Mouse (Mus musculus) layer of hippocampus, adult 9-10 months (tissue): ENCODE measurements at regions not wholly inside any gene's neighbourhood (a gene's known extent, or its start where the extent isn't known, plus 50 kb on each side); places are given as distances from the start of the nearest gene placed in this dataset.

Experiments used
- DNase-seq: peaks from one replicate; pipeline ENCODE4 v3.0.0; 2022; ENCODE audit warnings: low spot score

DNA sequence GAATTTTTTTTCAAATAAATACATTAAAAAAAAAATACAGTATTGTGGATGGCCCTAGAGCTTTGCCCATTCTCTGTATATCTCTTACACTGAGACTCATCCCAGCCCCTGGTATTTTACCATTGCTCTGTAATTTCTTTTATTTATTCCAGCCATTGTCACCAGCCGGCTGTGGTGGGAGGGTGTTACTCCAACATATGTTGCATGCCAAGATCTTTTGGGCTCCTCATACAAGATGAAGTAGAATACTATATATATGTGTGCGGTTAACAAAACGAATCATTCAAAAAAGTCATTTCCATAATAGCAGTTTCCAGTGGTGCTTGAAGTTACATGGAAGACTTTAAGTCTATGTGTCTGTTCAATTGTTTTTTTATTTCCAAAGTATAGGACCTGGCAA lies 268.0 kb upstream of the Npvf start:
- DNase-seq: no peak

DNA sequence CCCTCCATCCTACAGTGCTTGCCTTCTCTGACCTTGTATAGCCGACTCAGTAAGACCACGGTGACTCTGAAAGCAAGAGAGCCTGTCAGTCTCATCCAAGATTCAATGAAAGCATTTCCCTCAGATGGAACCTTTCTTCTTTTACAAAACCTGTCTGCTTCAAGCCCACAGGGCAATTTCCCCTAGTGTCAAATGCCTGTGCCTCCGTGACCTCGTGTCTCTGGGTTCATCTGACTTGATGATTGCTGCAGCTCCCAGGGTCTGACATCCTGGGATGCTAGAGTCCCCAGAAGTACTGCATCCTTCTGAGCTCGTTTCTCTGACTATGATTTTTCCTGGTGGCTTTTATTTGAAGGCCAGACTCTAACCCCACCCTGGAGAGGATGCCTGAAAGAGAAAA lies 270.3 kb upstream of the Npvf start:
- DNase-seq: no peak

DNA sequence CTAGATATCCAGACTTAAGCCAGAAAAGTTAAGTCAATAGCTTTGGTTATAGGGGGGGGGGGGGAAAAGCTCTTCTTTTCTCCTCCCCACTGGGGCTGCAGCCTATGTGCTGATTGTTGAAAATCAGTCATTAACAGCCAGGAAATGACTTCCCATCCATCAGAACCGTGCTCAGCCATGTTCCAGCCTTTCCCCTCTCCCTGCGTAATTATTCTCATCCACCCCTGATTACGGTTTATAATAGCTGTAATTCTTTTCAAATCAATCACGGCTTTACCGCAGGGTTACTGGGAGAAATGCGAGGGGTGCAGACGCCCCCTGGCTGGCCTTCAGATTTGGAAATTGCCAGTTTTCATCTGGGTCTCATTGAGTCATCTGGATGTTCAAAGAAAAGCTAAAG lies 270.8 kb upstream of the Npvf start:
- no peak for DNase-seq

DNA sequence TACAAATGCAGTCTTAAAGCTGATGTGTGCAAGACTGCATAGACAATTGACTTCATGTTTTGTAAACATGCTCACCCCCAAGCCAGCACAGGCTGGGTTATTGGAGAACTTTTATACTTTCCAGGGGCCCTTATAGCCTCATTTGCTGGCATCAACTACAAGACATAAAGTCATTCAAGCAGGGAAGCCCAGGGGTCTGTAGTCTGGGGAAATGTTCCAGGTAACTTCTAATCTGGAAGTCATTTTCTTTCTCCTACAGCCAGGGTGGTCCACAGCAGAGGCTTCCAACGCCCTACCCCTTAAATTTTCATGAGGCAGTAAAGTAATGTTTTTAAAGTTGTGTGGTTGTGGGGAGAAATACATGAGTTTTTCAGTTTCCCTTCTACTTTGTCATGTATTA lies 272.1 kb upstream of the Npvf start:
- no peak for DNase-seq

DNA sequence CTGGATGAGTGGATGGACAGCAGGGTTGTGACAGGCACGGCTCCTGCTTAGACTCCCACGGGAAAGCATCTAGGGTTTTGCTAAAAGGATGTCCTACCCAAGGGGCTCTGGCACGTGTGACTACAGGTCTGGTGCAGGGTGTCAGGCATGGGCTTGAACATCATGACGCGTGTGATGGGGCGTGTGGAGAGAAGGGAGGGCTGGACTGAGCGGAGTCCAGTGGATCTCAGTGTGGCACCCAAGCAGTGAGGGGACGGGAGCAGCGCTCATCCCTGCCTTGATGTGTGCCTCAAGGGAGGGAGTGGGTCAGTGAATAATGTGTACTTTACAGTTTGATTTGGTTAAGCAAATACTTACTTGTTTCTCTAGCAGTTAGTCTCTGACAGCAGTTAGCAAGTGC lies 275.3 kb upstream of the Npvf start:
- DNase-seq: no peak

DNA sequence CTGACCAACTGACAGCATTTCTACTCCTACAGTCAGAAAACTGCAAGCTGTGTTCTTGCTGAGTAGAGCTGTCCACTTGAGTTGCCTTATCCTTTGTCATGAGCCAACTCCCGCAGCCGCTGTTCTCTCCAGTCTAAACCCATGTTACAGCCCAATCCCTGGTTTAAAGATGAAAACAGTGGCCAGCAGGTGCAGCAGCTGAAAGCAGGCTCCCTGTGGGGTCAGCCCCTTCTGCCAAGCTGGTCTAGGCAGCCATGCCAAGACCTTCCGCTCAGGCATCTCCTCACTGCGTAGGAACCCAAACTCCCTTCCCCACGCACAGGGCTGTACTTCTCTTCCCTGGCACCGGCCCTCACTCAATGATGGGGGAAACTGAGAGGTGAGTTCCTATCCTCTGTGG lies 279.3 kb upstream of the Npvf start:
- no peak for DNase-seq

DNA sequence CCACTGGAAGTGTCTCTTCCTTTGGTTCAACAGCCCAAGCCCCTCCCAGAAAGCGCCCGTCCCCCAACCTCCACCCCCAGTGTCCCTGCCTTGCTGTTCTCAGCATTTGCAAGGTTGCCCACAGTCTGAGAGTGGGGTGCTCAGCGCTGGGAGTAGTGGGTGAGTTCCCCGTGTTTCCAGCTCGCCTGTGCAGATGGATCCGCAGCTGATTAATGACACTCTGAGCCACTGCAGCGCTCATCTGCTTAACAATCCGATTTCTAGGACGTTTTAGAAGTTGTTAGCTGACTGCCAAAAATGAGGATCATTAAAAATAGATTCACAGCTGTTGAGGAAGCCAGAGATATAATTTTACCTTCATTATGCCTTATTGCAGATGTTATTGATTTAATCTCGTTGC lies 280.0 kb upstream of the Npvf start:
- peak; percentile 30 for DNase-seq

DNA sequence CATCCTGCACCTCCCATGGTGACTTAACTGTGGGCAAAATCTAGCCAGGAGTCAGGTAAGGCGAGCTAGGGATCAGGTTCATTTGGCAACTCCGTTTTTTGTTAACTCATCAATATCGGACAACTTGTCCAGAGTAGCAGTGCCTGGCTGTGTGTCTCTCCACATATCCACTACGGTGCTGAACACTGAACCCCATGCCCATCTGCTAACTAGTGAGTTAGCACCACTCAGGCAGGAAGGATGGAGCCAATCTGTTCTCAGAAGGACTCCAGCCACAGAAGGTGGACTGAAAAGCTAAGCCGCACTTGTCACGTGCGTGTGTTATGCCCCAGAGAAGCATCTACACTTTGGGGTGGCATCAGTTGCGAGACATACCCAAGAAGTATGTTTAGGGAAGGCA lies 282.1 kb upstream of the Npvf start:
- no peak for DNase-seq

DNA sequence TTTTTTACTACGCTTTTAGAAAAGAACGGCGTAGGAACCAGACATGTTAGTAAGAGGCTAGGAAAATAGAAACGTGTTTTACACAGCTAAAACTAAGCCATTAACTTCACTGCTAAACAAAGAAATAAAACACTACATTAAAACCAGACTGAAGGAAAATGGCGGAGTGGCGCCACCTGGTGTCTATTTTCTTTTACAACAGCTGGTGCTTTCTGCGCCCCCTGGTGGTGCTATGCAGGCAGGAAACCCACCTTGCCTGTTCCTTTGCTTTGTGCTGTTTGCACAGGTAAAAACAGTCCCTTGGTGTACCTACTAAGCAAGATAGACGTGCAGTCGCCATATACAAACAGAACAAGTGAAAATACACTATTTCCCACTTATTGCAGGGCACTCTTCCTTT lies 282.9 kb upstream of the Npvf start:
- DNase-seq: peak; percentile 46

DNA sequence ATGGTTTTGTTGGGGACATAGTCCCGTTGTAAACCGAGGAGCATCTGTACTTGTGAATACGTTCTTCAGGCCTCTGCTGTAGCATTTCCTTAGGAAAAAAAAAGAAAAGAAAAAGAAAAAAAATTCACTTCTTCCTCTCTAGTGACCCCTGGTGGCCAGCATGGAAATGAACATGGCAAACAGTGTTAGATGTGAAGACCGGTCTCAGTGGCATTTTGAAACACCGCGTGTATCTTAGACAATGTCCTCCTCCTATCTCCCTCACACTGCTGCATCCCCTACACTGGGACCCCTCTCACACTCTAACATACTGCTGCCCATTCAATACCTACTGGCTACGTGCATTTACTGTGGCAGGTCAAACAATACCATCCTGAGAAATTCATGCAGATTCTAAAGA lies 284.6 kb upstream of the Npvf start:
- no peak for DNase-seq

DNA sequence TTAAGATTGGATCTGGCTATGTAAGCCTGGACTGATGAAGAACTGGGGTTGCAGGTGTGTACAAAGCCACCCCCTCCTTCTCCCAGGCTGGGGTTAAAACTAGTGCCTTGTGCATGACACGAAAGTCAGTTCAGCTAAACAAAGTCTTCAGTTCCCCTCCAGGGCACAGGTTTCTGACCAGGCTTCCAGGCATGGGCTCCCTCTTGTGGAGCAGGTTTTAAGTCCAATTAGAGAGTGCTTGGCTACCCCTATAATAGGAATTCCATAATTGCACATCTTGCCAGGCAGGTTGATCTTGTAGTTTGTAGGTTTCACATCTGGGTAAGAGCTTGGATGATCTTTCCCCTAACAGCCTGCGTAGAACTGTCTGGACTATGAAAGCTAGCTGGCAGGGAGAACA lies 285.2 kb upstream of the Npvf start:
- DNase-seq: no peak

DNA sequence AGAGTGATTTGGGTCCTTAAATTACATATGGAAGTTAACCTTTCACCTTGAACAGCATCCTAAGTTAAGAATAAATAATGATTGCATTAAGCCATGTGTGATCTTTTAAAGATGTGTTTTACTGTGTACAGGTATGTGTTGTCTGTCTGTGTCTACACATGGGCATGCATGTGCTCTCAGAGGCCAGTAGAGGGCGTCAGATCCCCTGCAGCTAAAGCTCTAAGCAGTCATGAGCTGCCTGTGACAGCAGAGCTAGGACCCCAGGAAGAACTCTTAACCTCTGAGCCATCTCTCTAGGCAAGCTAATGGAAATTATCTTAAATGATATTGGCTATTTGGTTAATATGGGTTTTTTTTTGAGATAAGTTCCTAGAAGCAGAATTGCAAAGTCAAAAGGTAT lies 285.9 kb upstream of the Npvf start:
- no peak for DNase-seq

DNA sequence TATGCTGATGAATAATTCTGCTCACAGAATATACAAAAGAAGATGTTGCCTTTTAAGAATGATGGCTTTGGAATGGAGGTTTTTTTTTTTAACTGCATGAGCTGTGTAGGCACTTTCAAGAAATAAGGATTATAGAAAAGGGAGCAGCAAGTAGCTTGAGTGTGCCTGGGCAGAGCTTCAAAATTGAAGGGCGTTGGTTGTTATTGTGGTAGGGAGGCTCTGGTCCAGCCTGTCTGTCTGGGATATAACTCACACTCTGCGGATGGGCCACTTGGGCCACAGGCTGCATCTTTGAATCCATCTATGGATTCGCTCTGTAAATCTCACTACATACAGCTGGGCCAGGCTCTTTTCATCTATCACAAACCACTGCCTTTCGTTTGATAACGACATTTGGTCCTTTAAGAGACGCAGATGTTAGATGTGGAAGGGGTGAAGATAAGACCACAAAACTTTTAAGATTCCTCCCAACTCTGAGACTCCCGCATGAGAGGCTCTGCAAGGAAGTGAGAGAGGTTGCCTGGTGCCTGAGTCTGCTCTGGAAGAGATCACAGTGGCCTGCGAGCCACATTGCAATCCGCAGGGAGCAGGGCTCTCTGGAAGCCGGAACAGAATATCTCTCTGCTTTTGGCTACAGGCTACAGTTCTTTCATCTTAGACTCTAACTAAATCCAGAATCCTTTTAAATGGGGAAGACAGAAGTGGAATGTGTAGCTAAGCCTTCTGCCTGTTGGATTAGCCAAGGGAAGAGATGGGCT lies 286.6 kb upstream of the Npvf start:
- no peak for DNase-seq

DNA sequence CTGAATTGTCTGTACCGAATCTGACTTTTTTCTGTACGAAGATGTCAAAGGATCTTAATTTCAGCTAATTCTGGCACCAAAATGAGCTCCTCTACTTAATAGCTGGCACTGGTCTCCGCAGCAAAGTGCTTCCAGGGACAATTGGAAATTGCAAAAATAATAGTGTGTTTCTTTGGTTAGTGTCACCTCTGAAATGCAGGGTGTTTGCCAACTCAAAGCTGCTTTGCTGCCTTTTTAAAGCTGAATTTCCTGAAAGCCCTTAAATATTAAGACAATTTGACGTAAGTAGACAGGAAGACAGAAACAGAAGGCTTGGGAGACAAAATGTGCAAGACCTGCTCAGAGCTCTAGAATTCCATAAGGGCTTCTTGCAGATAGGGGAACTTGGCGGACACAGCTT lies 288.5 kb upstream of the Npvf start:
- no peak for DNase-seq

DNA sequence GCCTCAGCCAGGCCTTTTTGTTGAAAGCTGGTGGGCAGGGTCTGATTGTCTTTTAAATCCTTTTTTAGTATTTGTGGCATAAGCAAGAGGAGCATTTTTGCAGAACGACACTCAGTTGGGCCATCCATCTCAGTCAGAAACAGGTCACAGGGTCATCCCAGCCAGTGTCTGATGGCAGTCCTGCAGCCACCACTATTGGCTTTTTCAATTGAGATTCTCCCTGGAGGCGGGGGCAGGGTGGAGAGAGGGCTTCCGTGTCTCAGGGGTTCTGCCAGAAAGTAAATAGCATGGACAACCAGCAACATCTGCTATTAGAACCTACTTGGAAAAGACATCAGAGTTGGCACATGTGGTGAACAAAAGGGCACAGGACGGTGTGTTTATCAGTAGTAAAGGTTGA lies 293.8 kb upstream of the Npvf start:
- DNase-seq: no peak

DNA sequence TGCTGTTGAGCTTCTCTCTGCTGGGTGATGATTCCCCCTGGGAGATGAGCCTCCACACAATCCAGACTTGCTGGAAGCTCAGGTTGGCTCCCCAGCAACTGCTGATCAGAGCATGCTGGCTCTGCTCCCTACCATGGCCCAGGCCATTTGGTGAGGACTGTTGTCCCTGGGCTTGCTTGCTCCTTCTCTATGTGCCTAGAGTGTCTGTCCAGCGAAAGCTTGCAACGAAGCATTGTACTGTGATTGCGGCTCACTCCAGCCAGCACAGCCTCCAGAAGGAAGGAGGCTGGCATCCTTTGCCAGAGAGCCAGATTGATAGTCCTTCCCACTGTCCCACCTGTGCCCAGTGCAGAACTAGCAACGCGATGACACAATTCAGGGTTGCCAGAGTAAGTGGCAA lies 295.1 kb upstream of the Npvf start:
- no peak for DNase-seq

DNA sequence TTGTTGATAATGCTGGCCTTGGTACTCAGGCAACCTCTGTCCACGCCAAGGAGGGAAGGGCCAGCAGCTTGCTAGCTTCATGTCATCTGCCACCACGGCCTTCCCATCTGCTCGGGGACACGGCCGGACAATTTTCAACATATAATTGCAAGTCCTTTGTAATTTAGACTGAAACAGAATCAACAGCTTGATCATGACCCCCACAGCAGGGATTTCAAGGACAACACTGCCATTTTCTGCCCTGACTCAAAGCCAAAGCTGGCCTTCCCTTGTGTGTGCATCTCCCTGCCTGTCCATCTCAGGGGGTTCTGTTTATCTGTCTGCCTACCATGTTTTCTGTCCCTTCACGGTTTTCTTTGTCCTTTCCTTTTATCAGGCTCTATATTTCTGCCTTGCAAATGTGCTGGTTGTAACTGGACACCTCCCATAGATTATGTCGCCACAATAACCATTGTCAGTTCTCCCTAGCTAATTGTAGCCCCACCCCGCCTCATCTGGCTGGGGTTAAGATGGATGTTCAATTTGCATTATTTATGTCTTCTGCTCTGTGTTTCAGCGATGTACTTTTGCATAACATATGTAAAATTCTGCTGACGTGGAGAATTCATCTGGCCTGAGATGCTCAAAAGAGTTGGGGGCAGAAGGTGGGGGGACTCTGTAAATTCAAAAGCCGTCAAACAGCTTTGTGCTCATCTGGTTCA lies 295.8 kb upstream of the Npvf start:
- no peak for DNase-seq

DNA sequence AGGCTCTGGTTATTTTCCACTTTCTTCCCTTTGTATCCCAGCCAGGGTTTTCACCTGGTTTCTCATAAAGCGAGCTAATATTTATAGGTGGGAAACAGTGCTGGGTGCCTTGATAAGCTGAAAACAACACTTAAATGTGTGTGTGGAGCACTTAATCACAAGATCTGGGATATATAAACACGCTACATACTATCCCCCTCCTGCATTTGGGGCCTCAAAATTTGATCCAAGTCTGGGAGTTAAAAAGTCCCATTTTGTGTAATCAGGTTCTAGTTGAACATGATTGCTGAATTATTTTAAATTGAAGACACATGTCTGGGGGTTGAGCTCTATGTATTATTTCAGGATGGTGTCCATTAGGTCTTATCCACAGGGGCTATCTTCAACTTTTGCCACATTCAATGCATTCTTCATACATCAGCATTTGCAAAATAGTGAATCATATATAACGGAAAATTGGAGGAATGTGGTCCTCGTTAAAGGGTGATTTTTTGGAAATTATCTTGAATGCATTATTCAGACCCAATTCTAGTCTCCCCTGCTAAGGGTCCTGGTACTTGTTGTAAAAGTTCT lies 303.2 kb upstream of the Npvf start:
- DNase-seq: no peak

DNA sequence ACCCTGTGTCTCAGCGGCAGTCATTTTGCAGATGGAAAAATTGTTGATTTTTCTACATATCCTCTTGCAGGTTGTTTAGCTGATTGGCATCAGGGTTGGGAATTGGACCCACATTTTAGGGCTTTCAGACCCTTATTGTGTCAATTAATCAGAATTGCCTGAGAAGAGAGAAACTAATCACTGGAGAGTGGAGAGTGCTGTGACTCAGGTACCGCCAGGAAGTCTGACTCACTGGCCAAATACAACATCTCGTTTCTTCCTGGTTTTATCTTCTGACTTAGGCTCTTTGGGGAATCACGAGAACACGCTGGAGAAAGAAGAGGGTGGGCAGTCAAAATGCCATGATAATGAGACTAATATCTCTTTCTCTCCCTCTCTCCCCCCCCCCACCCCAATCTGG lies 306.1 kb upstream of the Npvf start:
- no peak for DNase-seq

DNA sequence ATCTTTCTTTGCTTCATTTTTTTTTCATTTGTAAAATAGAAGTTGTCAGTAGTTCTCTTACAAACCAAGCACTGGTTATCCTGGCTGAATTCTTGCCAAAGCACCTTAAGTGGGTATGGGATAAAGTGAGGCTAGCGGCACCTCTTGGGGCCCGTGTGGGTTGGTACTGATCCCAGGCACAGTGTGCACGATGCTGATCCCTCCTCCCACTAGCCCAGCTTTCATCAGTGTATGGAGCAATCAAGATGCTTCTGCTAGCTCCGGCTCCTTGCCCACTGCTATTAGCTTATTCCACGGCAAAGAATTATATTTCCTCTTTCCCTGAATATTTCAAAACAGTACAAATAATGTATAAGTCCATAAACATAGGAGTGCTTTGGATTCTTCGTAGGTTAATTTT lies 307.4 kb upstream of the Npvf start:
- DNase-seq: no peak

DNA sequence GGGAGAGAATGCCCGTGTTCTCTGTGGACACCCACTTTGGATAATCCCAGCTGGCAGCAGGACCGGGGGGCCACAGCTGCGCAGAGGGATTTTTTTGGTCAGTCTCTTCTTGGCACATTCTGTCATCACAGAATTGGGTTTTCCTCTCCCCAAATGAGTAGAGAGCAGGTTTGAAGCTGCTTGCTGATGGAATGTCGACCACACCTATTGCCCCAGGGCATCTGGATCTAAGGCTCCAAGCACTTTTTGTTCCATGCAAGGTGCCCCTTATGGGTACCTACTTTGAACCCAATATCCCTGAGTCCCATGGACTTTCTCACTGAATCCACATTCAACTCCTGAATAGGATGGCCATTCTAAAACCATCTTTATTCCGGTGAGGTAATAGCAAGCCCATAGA lies 314.3 kb upstream of the Npvf start:
- DNase-seq: no peak

DNA sequence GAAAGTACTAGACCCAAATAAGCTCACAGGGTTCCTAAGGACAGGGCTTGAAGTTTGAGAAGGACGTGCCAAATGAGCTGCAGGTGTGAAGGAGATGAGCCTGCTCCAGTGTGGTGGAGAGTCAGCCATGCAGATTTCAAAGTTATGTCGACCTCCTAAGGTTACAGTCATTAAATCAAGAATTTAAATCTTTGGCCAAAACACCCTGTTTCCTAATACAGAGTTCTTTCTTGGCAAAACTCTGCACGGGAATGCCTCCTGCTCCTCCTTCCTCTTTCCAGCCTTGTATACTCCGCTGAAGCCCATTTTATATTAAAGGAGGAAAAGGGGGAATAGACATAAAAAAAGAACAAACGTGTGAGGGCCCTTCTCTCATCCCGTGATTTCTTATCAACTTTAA lies 315.1 kb upstream of the Npvf start:
- no peak for DNase-seq

DNA sequence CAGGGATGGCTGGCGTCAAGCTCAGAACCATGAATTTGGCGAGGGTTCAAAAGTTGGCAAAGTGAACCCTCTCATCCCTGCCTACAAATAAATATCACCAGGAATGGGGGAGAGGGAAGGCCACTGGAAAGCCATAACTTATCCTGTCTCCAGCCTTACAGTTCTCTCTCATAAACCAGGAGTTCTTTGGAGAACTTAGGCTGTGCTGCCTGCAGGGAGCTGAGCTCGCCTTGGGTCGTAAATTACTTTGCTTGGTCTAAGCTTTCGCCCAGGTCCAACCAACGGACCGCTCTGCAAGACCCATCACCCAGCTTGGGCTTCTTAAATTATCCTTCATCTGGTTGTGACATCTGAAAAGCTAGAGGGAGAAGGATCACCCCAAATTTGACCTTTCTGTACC lies 315.8 kb upstream of the Npvf start:
- DNase-seq: no peak

DNA sequence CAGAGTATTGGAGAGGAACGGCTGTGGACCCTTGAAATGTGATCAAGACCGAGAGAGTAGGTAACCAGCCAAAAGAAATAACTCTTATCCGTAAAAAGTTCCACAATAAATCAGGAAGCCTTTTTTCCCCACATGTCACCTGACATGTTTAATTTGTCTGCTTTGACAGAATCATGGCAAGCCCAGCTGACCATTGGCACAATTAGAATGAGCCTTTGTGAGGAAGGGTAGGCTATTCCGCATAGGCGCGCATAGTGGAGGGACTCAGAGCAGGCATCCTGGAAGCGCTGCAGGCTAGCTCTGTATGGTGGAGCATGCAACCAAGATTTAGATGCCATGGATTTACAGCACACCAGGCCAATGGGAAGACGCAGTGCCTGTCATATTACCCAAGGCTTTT lies 316.5 kb upstream of the Npvf start:
- no peak for DNase-seq
